Mouse (Mus musculus) 3134 (cell line): Measurements from ENCODE around the gene Ak5.

Experiments used
- DNase-seq: peaks from one replicate; pipeline ENCODE4 v3.0.0-alpha.2; 2011; ENCODE audit warnings: low spot score; ENCODE audit not compliant: insufficient read length; ENCODE audit errors: extremely low read depth

The Ak5 gene

GRCm38 (mm10) chr3:152457308-152458035, 210.7 kb downstream of the Ak5 start:
- DNase-seq = no peak

- no peak for DNase-seq
These were observed 215.0 kb downstream of the Ak5 start for GRCm38 (mm10) chr3:152453163-152453562.

GRCm38 (mm10) chr3:152446966-152447365, 221.2 kb downstream of the Ak5 start:
- DNase-seq = no peak

- DNase-seq = no peak
These were observed 224.0 kb downstream of the Ak5 start for GRCm38 (mm10) chr3:152444114-152444513.

GRCm38 (mm10) chr3:152442795-152443194, 225.4 kb downstream of the Ak5 start:
- DNase-seq = no peak

- no peak for DNase-seq
These were observed 230.1 kb downstream of the Ak5 start for GRCm38 (mm10) chr3:152438068-152438467.

- DNase-seq = no peak
These were observed 232.6 kb downstream of the Ak5 start for GRCm38 (mm10) chr3:152435590-152435989.

- DNase-seq = no peak
These were observed 235.5 kb downstream of the Ak5 start for GRCm38 (mm10) chr3:152432677-152433076.

GRCm38 (mm10) chr3:152428925-152429324, 239.2 kb downstream of the Ak5 start:
- no peak for DNase-seq
